Mouse (Mus musculus) stomach, embryonic 16.5 days (tissue): ENCODE measurements around the gene Psmb4. TPM values are rescaled to one million over a fixed set of nuclear protein-coding genes. Genes with fewer than 3 reads are reported as not detected.

Experiments
- ATAC-seq: fragments of 200-750 bp; cut with Nextera tagmentation; 2 replicates; pipeline ENCODE4 v1.8.0; 2017; ENCODE audit warnings: moderate number of reproducible peaks, moderate TSS enrichment; ENCODE audit not compliant: insufficient read depth, low FRiP score
- H3K27ac ChIP-seq: fragments of 300-500 bp; sonication (generic); 2 replicates; pipeline ENCODE4 v1.5.1; 2014; ENCODE audit warnings: low read length
- H3K27me3 ChIP-seq: fragments of 300-500 bp; sonication (generic); 2 replicates; pipeline ENCODE4 v1.6.1; 2014; ENCODE audit warnings: low read length, control low read depth, mixed read lengths; ENCODE audit not compliant: control insufficient read depth, insufficient read depth
- H3K36me3 ChIP-seq: fragments of 300-500 bp; sonication (generic); 2 replicates; pipeline ENCODE4 v1.6.1; 2014; ENCODE audit warnings: low read length; ENCODE audit not compliant: control insufficient read depth, insufficient read depth
- H3K4me1 ChIP-seq: fragments of 300-500 bp; sonication (generic); 2 replicates; pipeline ENCODE4 v1.6.1; 2014; ENCODE audit warnings: low read length, control low read depth, mixed read lengths; ENCODE audit not compliant: control insufficient read depth, insufficient read depth
- H3K4me2 ChIP-seq: fragments of 300-500 bp; sonication (generic); 2 replicates; pipeline ENCODE4 v1.6.1; 2014; ENCODE audit warnings: low read depth, low read length, mixed read lengths
- H3K4me3 ChIP-seq: fragments of 300-500 bp; sonication (generic); replicated peaks from 2 replicates; pipeline ENCODE4 v1.5.1; 2014; ENCODE audit warnings: mild to moderate bottlenecking, low read length
- H3K9ac ChIP-seq: fragments of 300-500 bp; sonication (generic); 2 replicates; pipeline ENCODE4 v1.6.1; 2014; ENCODE audit warnings: low read length
- H3K9me3 ChIP-seq: fragments of 300-500 bp; sonication (generic); replicated peaks from 2 replicates; pipeline ENCODE4 v1.6.1; 2016; ENCODE audit warnings: low read length, control low read depth; ENCODE audit not compliant: control insufficient read depth
- WGBS: fragments of 180-500 bp; shearing (Covaris S2); extraction: QIAGEN DNeasy Blood & Tissue Kit; methylation state at CpG from one replicate; pipeline ENCODE4 v1.1.7; 2014; 5-methylcytosine and 5-hydroxymethylcytosine counted together
- polyA plus RNA-seq: library from polyadenylated mRNA; unstranded; fragments of >200 nt; fragmentation: Nextera tagmentation; extraction: Ambion mirVana; gene quantifications from 2 replicates; pipeline ENCODE4 v1.2.1, GENCODE M21; 2015

The Psmb4 gene
- polyA plus RNA-seq, 1 experiment from 2014 or later, result 282 TPM

DNA sequence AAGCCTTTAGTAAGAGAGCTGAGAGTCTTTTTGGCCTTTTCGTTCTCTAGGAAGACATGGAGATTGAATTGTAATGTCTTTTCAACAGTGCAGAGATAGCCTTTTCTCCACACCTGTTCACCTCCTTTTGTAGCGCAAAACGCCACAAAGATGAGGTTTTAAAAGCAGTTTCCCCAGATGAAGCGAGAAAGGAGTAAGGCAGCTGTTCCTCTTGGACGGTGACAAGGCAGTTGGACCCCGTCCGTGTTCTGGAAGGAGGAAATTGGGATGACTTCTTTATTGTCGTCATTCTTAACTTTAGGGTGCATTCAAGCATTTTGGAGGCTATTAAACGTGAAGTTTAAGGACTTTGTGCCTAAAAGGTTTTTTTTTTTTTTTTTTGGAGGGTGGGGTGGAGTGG is 48.1 kb downstream of the Psmb4 start:
- ATAC-seq, result no peak
- Histone ChIP-seq H3K36me3 (no peaks in the 10 kb centered on the region), H3K27me3 (no peaks in the 10 kb centered on the region), H3K4me3 (peak overlapping the region; percentile 71), H3K9ac (peak overlapping the region; percentile 92), H3K9me3 (no peaks in the 10 kb centered on the region), H3K27ac (peak overlapping the region; percentile 98), H3K4me2 (peak overlapping the region; percentile 71), H3K4me1 (peaks cover 11% of the 10 kb centered on the region; the same call in 1 of the 2 replicates)
- 9% methylated on average over 9 of the region's 9 CpGs for WGBS

DNA sequence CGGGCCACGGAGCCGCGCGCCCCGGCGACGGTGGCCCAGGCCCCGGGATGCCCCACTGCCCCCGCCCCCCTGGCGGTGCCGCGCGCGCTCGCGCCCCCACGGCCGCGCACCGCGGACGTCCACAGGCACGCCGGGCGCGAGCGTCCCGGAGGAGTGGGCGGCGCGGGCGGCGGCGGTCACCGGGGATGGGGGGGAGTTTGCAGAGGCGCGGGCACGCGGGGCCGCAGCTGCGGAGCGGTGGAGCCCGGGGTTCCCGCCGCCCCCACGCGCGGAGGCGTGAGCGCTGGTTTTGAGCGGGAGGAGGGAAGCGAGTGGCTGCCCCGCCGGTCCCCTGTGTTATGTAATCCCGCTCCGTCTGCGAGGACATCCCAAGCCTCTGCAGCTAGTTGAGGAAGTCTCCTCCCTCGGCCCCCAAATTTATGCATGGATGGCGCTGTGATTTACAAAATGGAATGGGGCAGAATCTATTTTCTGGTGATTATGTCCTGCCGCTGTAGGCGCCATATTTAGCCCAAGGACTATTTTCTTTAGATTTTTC is 48.7 kb downstream of the Psmb4 start:
- peak overlapping the region; percentile 98 for H3K27ac ChIP-seq
- ATAC-seq, result peak; percentile 79
- peak overlapping the region; percentile 92 for H3K9ac ChIP-seq
- no peaks in the 10 kb centered on the region for H3K36me3 ChIP-seq
- peak overlapping the region; percentile 71 for H3K4me3 ChIP-seq
- under 1% methylated on average over 54 of the region's 62 CpGs for WGBS
- no peaks in the 10 kb centered on the region for H3K9me3 ChIP-seq
- H3K4me2 ChIP-seq, result peak overlapping the region; percentile 71
- no peaks in the 10 kb centered on the region for H3K27me3 ChIP-seq
- H3K4me1 ChIP-seq, result peaks cover 11% of the 10 kb centered on the region; the same call in 1 of the 2 replicates

DNA sequence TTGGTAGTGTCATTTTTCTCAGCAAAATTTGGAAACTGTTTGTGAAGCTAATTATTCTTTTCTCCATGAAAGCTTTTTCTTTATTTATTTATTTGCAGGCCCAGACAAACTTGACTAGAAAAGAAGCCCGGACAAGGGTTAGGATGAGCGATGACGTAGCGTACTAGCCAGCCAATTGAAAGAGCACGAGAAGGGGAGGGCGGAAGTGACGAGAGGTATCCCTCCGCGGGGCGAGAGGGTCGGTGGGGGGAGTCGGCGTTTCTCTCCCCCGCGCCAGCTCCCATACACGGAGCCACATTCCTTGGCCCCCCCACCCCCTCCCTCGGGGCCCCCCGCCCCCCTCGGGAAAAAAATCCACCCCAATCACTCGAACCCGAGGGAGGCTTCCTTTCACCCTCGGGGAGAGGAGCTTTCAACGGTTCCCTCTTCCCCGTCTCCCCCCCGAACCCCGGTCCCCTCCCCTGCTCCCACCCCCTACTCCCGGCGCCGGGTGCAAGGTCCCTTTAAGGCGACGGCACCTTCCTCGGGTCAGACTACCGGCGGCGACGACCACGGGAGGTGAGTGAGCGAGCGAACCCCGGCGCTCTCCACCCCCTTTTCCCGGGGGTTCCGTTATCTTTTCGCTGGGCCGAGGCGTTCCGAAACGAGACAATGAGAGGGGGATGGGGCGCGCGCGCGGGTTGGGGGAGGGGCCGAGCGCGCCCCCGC is 49.4 kb downstream of the Psmb4 start, which contains the start of gene Pogz:
Gene Pogz (plus strand): TSS at position 385 of the 708 bp plus-strand sequence.
- H3K4me1 ChIP-seq, result peaks cover 9% of the 10 kb centered on the region; the same call in 1 of the 2 replicates
- H3K27me3 ChIP-seq, result no peaks in the 10 kb centered on the region
- peak within 1 kb of the TSS; percentile 92 for H3K9ac ChIP-seq
- no peaks in the 10 kb centered on the region for H3K9me3 ChIP-seq
- peak within 1 kb of the TSS; percentile 98 for H3K27ac ChIP-seq
- no peaks in the 10 kb centered on the region for H3K36me3 ChIP-seq
- WGBS, result under 1% methylated on average over 51 of the region's 57 CpGs
- peak within 1 kb of the TSS; percentile 71 for H3K4me2 ChIP-seq
- peak; percentile 95 for ATAC-seq
- H3K4me3 ChIP-seq, result peak within 1 kb of the TSS; percentile 71

DNA sequence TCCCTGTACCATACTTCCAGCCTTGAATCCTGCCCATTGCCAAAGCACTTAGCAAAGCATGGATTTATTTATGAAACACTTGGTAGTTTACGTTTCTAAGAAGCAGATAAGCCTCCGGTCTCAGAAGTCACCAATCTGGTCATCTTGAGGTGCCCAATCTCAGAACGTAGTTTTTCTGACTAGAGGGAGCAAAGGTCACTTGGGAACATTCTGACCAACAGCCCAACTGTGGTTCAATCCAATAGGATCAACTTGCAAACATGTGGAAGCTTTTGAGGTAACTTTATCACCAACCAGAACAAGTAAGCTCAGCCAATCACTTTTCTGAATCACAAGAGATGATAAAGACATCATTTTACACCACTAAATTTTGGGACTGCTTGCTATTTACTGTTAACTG is 51.4 kb downstream of the Psmb4 start:
- H3K9ac ChIP-seq, result no peak overlapping the region

More for the DNA sequence above, 51.4 kb downstream of the Psmb4 start:
- H3K4me3 ChIP-seq, result no peak overlapping the region
- H3K27me3 ChIP-seq, result no peaks in the 10 kb centered on the region
- H3K4me2 ChIP-seq, result no peak overlapping the region
- peaks cover 9% of the 10 kb centered on the region; the same call in 1 of the 2 replicates for H3K4me1 ChIP-seq
- 39% methylated on average over 3 of the region's 3 CpGs for WGBS
- no peaks in the 10 kb centered on the region for H3K36me3 ChIP-seq
- no peak for ATAC-seq
- no peaks in the 10 kb centered on the region for H3K9me3 ChIP-seq
- H3K27ac ChIP-seq, result no peak overlapping the region

Other genes starting within 250 kb of the Psmb4 start
- not detected in 2 replicates for gene Gm10972, start 243.8 kb downstream of the Psmb4 start, polyA plus RNA-seq
- gene Tuft1, start 228.1 kb downstream of the Psmb4 start, polyA plus RNA-seq, result 17.0 and 23.2 TPM in 2 replicates
- gene Selenbp2, start 193.4 kb downstream of the Psmb4 start, polyA plus RNA-seq, result 9.3 and 11.9 TPM in 2 replicates
- 47.9 and 54.0 TPM in 2 replicates for gene Cgn, start 100.5 kb downstream of the Psmb4 start, polyA plus RNA-seq
- 12.4 and 13.6 TPM in 2 replicates for gene Pogz, start 49.4 kb downstream of the Psmb4 start, polyA plus RNA-seq
- gene Selenbp1, start 46.1 kb upstream of the Psmb4 start, polyA plus RNA-seq, result 132 and 144 TPM in 2 replicates
- gene Rfx5, start 67.1 kb upstream of the Psmb4 start, polyA plus RNA-seq, result 6.9 and 7.0 TPM in 2 replicates
- gene Pi4kb, start 87.8 kb upstream of the Psmb4 start, polyA plus RNA-seq, result 17.5 and 24.0 TPM in 2 replicates
- gene Zfp687, start 128.5 kb upstream of the Psmb4 start, polyA plus RNA-seq, result 20.4 and 22.6 TPM in 2 replicates
- 218 TPM in 2 replicates for gene Psmd4, start 155.7 kb upstream of the Psmb4 start, polyA plus RNA-seq
- 18.6 and 19.0 TPM in 2 replicates for gene Pip5k1a, start 220.0 kb upstream of the Psmb4 start, polyA plus RNA-seq
- 102 and 123 TPM in 2 replicates for gene Vps72, start 224.1 kb upstream of the Psmb4 start, polyA plus RNA-seq
- 2.2 and 7.3 TPM in 2 replicates for gene Tmod4, start 237.5 kb upstream of the Psmb4 start, polyA plus RNA-seq
- gene Scnm1, start 247.1 kb upstream of the Psmb4 start, polyA plus RNA-seq, result 55.8 and 58.2 TPM in 2 replicates
- gene Lysmd1, start 247.1 kb upstream of the Psmb4 start, polyA plus RNA-seq, result 13.7 and 14.5 TPM in 2 replicates